Mouse (Mus musculus) forebrain, embryonic 15.5 days (tissue): ENCODE results near the gene Mettl1. TPM values are rescaled to one million over a fixed set of nuclear protein-coding genes. Genes with fewer than 3 reads are reported as not detected.
"Not testable (repeated sequence)": the region's sequence is repeated elsewhere in the genome, so short reads cannot be mapped to it uniquely, and the experiment has no call there.

Experiments
- ATAC-seq: fragments of 200-750 bp; cut with Nextera tagmentation; replicated peaks from 2 replicates; pipeline ENCODE4 v1.8.0; 2017; ENCODE audit warnings: mild to moderate bottlenecking, moderate TSS enrichment, moderate library complexity
- H3K27ac ChIP-seq: fragments of 300-500 bp; sonication (generic); replicated peaks from 2 replicates; pipeline ENCODE4 v1.5.1; 2015; ENCODE audit warnings: mild to moderate bottlenecking, inconsistent platforms
- H3K27me3 ChIP-seq: fragments of 300-500 bp; sonication (generic); 2 replicates; pipeline ENCODE4 v1.6.1; 2015; ENCODE audit warnings: inconsistent platforms
- H3K36me3 ChIP-seq: fragments of 300-500 bp; sonication (generic); 2 replicates; pipeline ENCODE4 v1.6.1; 2015; ENCODE audit warnings: mild to moderate bottlenecking, inconsistent platforms
- H3K4me1 ChIP-seq: fragments of 300-500 bp; sonication (generic); 2 replicates; pipeline ENCODE4 v1.6.1; 2015; ENCODE audit warnings: inconsistent platforms
- H3K4me2 ChIP-seq: fragments of 300-500 bp; sonication (generic); replicated peaks from 2 replicates; pipeline ENCODE4 v1.6.1; 2015; ENCODE audit warnings: mild to moderate bottlenecking, inconsistent platforms
- H3K4me3 ChIP-seq: fragments of 300-500 bp; sonication (generic); 2 replicates; pipeline ENCODE4 v1.5.1; 2015; ENCODE audit warnings: mild to moderate bottlenecking, inconsistent platforms
- H3K9ac ChIP-seq: fragments of 300-500 bp; sonication (generic); replicated peaks from 2 replicates; pipeline ENCODE4 v1.6.1; 2015; ENCODE audit warnings: mild to moderate bottlenecking, inconsistent platforms
- H3K9me3 ChIP-seq: fragments of 300-500 bp; sonication (generic); 2 replicates; pipeline ENCODE4 v1.6.1; 2016; ENCODE audit warnings: inconsistent platforms
- WGBS: fragments of 180-500 bp; shearing (Covaris S2); methylation state at CpG from one replicate; pipeline ENCODE4 v1.1.7; 2015; ENCODE audit warnings: mixed read lengths; 5-methylcytosine and 5-hydroxymethylcytosine counted together
- polyA plus RNA-seq: library from polyadenylated mRNA; unstranded; fragments of >200 nt; fragmentation: Nextera tagmentation; extraction: Ambion mirVana; gene quantifications from 2 replicates; pipeline ENCODE4 v1.2.1, GENCODE M21; 2015

The Mettl1 gene
- polyA plus RNA-seq, 1 experiment from 2014 or later: 20.6 TPM

DNA sequence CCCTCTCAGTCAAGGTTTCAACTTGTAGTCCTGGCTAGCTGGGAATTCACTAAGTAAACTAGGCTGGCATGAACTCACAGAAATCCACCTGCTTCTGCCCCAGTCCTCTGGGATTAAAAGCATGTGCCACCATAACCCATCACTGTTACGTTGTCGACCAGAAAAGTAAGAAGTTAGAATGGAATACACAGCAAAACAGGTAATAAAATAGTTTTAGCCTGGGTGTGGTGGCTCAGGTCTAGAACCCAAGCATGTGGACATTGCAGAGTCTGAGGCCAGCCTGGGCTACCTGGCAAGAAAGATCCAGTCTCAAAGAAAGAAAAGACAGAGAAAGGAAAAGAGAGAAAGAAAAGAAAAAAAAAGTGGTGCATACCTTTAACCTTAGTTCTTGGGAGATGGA lies 20.3 kb downstream of the Mettl1 start:
- H3K4me2 ChIP-seq: peak overlapping the region; percentile 74
- 66% methylated on average over 2 of the region's 2 CpGs for WGBS
- no peak for ATAC-seq
- peaks cover 58% of the 10 kb centered on the region for H3K4me1 ChIP-seq
- H3K36me3 ChIP-seq: peaks cover 31% of the 10 kb centered on the region
- no peaks in the 10 kb centered on the region for H3K27me3 ChIP-seq
- peak overlapping the region; percentile 96 for H3K27ac ChIP-seq
- no peaks in the 10 kb centered on the region for H3K9me3 ChIP-seq
- peak overlapping the region; percentile 76 for H3K9ac ChIP-seq
- H3K4me3 ChIP-seq: peak overlapping the region; percentile 72

DNA sequence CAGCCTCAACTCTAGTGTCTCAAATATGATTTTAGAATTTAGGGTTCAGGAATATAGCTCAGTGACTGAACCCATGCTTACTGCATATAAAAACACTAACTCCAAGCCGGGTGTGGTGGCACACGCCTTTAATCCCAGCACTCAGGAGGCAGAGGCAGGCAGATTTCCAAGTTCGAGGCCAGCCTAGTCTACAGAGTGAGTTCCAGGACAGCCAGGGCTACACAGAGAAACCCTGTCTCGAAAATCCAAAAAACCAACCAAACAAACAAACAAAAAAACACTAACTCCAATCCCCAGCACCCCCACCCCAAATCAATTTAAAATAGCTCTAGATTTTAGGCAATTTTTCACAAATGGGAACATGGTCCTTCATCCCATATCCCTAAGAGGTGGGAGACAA lies 20.9 kb downstream of the Mettl1 start:
- H3K4me1 ChIP-seq: peaks cover 58% of the 10 kb centered on the region
- not testable (repeated sequence) for H3K9me3 ChIP-seq, H3K4me2 ChIP-seq, H3K9ac ChIP-seq, H3K27me3 ChIP-seq, ATAC-seq
- H3K36me3 ChIP-seq: peaks cover 33% of the 10 kb centered on the region
- peak overlapping the region; percentile 79; the same call in 1 of the 2 replicates for H3K4me3 ChIP-seq
- WGBS: 88% methylated on average over 4 of the region's 4 CpGs
- H3K27ac ChIP-seq: peak overlapping the region; percentile 85; the same call in 1 of the 2 replicates

DNA sequence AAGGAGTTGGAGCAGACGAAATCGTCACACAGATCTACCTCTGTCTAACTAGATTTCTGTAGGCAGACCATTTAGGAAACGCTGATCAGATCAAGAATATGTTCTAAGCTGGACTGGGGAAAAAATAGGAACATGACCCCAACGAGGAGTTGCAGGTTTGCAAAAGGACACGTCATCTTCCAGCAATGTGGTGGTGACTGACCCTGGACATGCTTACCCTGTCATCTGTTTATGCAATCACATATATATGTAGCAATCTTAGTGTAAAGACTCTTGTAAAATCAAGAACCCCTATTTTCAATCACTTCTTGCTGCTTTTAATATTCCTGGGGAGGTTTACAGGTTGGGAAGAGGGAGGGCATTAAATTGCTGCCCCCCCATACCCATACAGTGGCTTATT lies 21.3 kb downstream of the Mettl1 start:
- peak overlapping the region; percentile 79 for H3K4me3 ChIP-seq
- WGBS: 78% methylated on average over 5 of the region's 5 CpGs
- no peaks in the 10 kb centered on the region for H3K9me3 ChIP-seq
- peak overlapping the region; percentile 52 for H3K4me2 ChIP-seq
- peak overlapping the region; percentile 85 for H3K27ac ChIP-seq
- no peaks in the 10 kb centered on the region for H3K27me3 ChIP-seq
- ATAC-seq: no peak
- H3K9ac ChIP-seq: no peak overlapping the region
- H3K36me3 ChIP-seq: peaks cover 33% of the 10 kb centered on the region
- H3K4me1 ChIP-seq: peaks cover 55% of the 10 kb centered on the region

DNA sequence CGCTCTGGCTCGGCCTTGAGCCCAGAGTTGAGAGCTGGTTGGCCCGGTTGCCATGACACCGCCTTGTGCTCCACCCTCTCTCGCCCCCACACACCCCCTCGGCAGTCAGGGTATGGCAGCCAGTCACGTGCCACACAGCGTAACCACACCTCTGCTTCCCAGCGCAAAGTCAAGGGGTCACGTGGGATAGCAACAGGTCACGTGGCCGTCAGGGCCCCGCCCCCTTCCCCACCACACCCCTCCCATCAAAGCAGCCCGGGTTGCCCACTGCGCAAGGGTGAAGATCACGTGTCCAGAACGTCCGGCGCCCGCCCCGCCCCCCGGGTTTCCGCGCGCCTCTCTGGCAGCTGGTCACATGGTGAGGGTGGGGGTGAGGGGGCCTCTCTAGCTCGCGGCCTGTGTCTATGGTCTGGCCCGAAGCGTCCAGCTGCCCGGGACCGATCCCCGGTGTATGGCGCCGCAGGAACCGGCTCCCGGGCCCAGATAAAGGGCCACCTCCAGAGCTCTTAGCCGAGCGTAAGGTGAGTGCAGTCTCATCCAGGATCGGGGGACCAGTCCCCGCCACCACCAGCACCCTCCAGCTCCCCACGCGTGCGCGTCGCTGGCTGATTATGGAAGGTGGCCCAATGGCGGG lies 22.1 kb downstream of the Mettl1 start, which contains the start of gene Cdk4:
Gene Cdk4 (plus strand): TSS at position 296 of the 634 bp plus-strand sequence.
- peaks cover 39% of the 10 kb centered on the region for H3K36me3 ChIP-seq
- peaks cover 50% of the 10 kb centered on the region for H3K4me1 ChIP-seq
- 0% methylated on average over 37 of the region's 46 CpGs for WGBS
- peak within 1 kb of the TSS; percentile 79 for H3K4me3 ChIP-seq
- peak within 1 kb of the TSS; percentile 89 for H3K9ac ChIP-seq
- no peaks in the 10 kb centered on the region for H3K9me3 ChIP-seq
- H3K27me3 ChIP-seq: no peaks in the 10 kb centered on the region
- peak; percentile 86 for ATAC-seq
- H3K27ac ChIP-seq: peak within 1 kb of the TSS; percentile 93
- peak within 1 kb of the TSS; percentile 75 for H3K4me2 ChIP-seq

DNA sequence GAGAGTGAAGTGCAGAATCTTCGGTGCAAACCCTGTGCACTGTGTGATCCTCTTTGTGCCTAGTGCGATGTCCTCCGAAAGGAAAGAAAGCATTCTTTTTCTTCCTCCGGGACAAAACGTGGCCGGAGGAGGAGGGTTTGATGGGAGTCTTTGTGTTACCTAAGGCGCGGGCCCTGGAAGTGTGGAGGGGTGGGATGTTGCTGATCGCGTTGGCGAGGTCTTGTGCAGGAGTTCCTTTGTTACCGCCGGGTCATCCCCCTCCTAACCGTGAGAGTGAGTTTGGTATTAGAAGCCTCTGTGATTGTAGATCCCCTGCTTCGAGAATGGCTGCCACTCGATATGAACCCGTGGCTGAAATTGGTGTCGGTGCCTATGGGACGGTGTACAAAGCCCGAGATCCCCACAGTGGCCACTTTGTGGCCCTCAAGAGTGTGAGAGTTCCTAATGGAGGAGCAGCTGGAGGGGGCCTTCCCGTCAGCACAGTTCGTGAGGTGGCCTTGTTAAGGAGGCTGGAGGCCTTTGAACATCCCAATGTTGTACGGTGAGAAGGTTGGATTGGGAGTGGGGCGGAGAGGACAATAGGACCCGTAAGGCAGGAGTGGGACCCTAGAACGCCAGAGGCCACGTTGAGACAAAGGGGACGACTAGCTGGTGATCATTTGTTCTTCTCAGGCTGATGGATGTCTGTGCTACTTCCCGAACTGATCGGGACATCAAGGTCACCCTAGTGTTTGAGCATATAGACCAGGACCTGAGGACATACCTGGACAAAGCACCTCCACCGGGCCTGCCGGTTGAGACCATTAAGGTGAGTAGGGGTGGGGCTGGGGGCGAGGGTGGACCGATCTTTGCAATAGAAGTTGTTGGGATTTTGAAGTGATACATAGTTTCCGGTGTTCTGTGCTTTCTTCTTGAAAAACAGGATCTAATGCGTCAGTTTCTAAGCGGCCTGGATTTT lies 23.0 kb downstream of the Mettl1 start:
- Histone ChIP-seq H3K4me3 (peak overlapping the region; percentile 79), H3K36me3 (peaks cover 43% of the 10 kb centered on the region), H3K4me1 (peaks cover 52% of the 10 kb centered on the region), H3K27ac (peak overlapping the region; percentile 93), H3K27me3 (no peaks in the 10 kb centered on the region), H3K9me3 (no peaks in the 10 kb centered on the region), H3K4me2 (peak overlapping the region; percentile 75), H3K9ac (peak overlapping the region; percentile 89)
- peak; percentile 6; the same call in 1 of the 2 replicates for ATAC-seq
- 10% methylated on average over 37 of the region's 37 CpGs for WGBS

DNA sequence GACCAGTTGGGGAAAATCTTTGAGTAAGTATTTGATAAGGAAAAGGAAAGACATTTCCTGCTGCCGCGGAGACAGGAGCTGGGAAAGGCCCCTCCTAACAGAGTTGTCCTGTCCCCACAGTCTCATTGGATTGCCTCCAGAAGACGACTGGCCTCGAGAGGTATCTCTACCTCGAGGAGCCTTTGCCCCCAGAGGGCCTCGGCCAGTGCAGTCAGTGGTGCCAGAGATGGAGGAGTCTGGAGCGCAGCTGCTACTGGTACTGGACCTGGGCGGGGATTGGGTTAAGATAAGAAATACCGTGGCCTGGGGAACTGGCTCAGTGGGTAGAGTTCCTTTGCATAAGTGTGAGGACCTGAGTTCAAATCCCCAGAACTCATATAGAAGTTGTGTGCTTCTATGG lies 24.8 kb downstream of the Mettl1 start:
- no peak overlapping the region for H3K27ac ChIP-seq
- WGBS: 91% methylated on average over 9 of the region's 9 CpGs
- no peak overlapping the region for H3K4me3 ChIP-seq
- no peak overlapping the region for H3K4me2 ChIP-seq
- no peaks in the 10 kb centered on the region for H3K9me3 ChIP-seq
- no peaks in the 10 kb centered on the region for H3K27me3 ChIP-seq
- no peak overlapping the region for H3K9ac ChIP-seq
- H3K36me3 ChIP-seq: peaks cover 43% of the 10 kb centered on the region
- ATAC-seq: no peak
- H3K4me1 ChIP-seq: peaks cover 53% of the 10 kb centered on the region

DNA sequence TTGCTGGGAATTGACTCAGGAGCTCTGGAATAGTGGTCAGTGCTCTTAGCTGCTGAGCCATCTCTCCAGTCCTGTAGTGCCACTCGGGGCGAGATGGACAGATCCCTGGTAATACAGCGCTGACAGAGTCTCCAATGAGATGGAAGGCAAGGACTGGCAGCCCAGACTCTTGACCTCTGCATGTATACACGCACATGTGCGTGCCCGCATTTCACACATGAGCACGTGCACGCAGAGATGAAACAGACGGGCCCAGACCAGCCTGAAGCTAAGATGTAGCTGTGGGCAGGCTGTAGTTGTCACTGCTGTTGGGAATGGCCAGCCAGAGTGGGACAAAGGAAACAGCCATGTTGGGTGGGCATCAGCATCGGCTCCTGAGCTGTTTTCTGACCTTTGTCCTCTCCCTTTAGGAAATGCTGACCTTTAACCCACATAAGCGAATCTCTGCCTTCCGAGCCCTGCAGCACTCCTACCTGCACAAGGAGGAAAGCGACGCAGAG lies 25.4 kb downstream of the Mettl1 start:
- Histone ChIP-seq H3K4me3 (0 out of 2 replicates have a peak overlapping the region, but pooled peaks have one; percentile 3), H3K9ac (no peak overlapping the region), H3K9me3 (no peaks in the 10 kb centered on the region), H3K4me2 (no peak overlapping the region), H3K36me3 (peaks cover 43% of the 10 kb centered on the region), H3K27ac (no peak overlapping the region; the same call in 1 of the 2 replicates), H3K27me3 (no peaks in the 10 kb centered on the region), H3K4me1 (peaks cover 52% of the 10 kb centered on the region)
- no peak for ATAC-seq
- 90% methylated on average over 14 of the region's 14 CpGs for WGBS

DNA sequence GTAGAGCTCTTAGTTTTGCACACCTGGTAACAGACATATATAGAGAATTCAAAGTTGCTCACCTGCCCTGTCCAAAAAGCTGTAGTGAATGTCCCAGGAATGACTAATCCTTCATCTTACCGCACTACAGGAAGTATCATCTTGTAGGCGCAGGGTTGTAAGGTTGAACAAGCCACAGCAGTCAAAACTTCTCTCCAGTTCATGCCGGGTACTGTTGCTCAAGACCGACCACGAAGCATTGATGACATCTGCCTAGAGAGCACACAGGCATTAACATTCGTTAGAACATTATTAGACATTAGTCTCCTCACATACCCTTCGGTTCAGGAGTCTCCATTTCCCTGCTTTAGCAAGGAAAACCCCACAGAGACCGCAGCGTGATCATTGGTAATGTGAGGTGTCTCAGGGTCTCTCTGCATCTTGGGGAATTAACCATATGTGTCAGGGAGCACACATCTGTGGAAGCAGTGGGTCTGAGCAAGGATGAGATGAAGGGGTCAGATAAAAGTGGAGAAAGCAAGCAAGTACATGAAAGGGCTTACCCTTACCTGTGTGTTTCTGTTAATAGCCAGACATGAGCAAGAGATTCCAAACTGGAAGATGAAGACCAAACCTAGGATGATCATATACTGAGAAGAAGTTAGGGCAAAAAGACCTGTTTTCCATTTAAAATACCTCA lies 27.3 kb downstream of the Mettl1 start:
- peaks cover 43% of the 10 kb centered on the region for H3K36me3 ChIP-seq
- peak overlapping the region; percentile 67 for H3K4me3 ChIP-seq
- H3K9ac ChIP-seq: peak overlapping the region; percentile 71
- H3K4me1 ChIP-seq: peaks cover 41% of the 10 kb centered on the region
- no peaks in the 10 kb centered on the region for H3K27me3 ChIP-seq
- H3K27ac ChIP-seq: peak overlapping the region; percentile 95
- ATAC-seq: no peak
- WGBS: 83% methylated on average over 9 of the region's 9 CpGs
- H3K9me3 ChIP-seq: no peaks in the 10 kb centered on the region
- H3K4me2 ChIP-seq: peak overlapping the region; percentile 88

DNA sequence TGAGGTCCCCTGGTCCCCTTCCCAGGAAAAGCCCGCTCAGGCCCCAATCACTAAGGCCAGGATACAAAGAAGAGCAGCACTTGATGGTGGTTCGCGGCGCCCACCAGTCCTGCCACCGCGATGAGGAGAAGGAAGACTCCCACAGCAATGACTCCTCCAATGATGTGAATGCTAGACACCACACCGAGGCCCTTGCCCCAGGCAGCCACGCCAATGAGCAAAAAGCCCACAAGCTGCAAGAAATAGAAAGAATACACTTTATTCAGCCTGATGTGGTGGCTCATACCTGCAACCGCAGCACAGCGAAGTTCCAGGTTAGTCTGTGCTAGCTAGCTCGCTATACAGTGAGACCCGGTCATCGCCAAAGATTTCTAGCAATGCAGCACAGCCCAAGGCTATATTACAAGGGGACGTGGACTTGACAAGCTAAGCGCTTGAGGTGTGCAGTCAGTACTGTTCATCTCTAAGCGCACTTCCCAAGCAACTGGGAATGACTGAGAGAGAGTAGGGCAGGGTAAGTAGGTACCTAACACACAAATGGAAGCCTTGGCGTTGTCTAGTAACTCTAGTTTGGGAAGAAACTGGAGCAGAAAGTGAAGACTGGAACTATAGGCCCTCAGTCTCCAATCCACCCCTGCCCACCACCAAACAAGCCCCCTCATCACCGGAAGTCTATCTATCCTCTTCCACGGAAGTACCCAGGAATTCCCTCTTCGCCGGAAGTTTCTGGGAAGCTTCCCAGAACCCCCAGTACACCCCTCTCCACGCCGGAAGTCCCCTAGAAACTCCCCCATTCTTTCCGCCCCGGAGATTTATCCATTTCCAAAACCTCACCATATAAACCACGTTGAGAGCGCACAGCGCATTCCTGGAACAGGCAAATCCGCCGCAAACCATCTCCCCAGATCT lies 28.3 kb downstream of the Mettl1 start:
- Histone ChIP-seq H3K27me3 (no peaks in the 10 kb centered on the region), H3K9ac (peak overlapping the region; percentile 71), H3K4me1 (peaks cover 38% of the 10 kb centered on the region), H3K9me3 (no peaks in the 10 kb centered on the region), H3K36me3 (peaks cover 42% of the 10 kb centered on the region), H3K4me3 (peak overlapping the region; percentile 67), H3K27ac (peak overlapping the region; percentile 95), H3K4me2 (peak overlapping the region; percentile 88)
- ATAC-seq: peak; percentile 84
- 4% methylated on average over 30 of the region's 30 CpGs for WGBS

DNA sequence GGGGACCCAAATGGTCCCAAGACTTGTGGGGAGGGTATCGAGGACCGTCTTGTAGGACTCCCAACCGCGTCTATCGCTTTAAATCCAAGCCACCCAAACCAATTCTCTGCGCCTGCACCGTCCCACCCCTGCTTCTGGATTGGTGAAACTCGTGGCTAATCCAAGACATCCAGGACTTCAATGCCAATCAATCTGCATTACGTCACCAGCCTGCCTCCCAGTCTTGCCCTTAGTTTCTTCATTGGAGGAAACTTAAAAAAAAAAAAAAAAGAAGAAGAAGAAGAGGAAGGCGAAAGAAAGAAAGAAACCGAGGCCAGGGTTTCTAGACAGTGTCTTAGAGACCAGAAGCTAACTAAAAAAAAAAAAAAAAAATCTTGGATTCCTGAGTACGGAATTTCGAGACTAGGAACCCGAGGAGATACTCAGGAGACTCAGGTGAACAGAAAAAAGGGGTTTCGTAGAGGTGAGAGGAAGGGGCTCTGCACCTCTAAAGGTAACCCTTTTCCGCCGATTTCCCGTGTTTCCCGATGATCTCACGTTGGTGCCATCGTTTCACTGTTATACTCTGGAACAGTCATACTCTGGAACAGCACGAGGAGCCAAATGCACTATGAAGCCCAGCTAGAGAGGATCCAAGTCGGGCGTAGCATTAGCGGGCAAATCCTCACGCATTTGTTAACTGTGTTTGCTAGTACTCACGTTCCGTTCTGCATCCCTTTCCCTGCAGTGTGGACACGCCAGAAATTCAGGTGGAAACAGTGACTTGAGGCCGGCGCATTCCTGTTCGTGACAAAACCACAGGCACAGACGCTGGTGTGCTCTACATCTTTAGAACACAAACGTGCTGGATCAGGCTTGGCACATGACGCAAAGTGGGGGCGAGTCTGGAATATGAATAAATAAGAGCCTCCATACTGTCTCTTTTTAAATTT lies 29.2 kb downstream of the Mettl1 start, which contains the start of gene Tspan31:
Gene Tspan31 (minus strand): TSS at position 75 of the 932 bp plus-strand sequence.
- Histone ChIP-seq H3K36me3 (peaks cover 32% of the 10 kb centered on the region), H3K9ac (peak within 1 kb of the TSS; percentile 71), H3K27me3 (no peaks in the 10 kb centered on the region), H3K4me2 (peak within 1 kb of the TSS; percentile 88), H3K4me1 (peaks cover 30% of the 10 kb centered on the region), H3K9me3 (no peaks in the 10 kb centered on the region), H3K4me3 (peak within 1 kb of the TSS; percentile 67), H3K27ac (peak within 1 kb of the TSS; percentile 95)
- peak; percentile 95 for ATAC-seq
- WGBS: 1% methylated on average over 36 of the region's 36 CpGs
